10 mouse cellular contexts compared by ENCODE assay signal in the genomic region with DNA sequence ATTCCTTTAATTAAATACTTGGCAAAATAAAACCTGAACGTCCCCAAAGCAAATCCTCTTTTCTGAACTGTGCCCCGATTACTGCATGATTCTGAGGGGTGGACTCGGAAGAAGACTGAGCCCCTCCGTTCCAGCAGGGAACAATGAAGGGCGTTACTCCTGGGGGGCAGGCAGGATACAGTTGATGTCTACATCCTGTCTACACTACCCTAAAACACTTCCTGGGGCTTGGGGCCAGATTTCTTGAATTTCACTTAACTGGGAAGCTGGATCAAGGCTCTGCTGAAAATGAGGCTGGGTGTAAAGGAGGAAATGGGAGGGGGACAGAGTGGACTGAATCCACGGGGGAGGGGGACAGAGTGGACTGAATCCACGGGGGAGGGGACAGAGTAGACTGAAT. TPM values are rescaled to one million over a fixed set of nuclear protein-coding genes. Genes with fewer than 3 reads are reported as not detected.
A peak's percentile ranks its signal among the peaks of the same experiment; 100 is the strongest.
DNase-seq lines count a peak whose midpoint lies in the region; ATAC-seq lines count a peak whose summit lies in the region.
"Had no signal": no experiment of that assay in that cellular context is flagged by ENCODE, and none has a peak within 500 bp of the region (broad histone marks: within the 10 kb centered on the region; RNA-seq: fewer than 3 reads in every experiment).

No protein-coding gene starts in this region.

- no peaks in the 10 kb centered on the region for H3K9me3 ChIP-seq in lung, embryonic 15.5 days
- H3K9me3 ChIP-seq: liver, embryonic 15.5 days; neural tube, embryonic 13.5 days had no signal

- peaks cover 26% of the 10 kb centered on the region for H3K4me1 ChIP-seq in lung, embryonic 15.5 days

- no peak overlapping the region for H3K9ac ChIP-seq in lung, embryonic 15.5 days
- H3K9ac ChIP-seq: liver, embryonic 15.5 days; neural tube, embryonic 13.5 days had no signal

- peak; percentile 12; the same call in 1 of the 2 replicates for ATAC-seq in granulocyte monocyte progenitor cell, adult 5-6 weeks (replicated peaks; ENCODE audit: poor library complexity, severe bottlenecking)
- peak; percentile 66; the same call in 1 of the 2 replicates for ATAC-seq in lung, embryonic 15.5 days (ENCODE audit: borderline replicate concordance, extremely low read depth, low FRiP score, low TSS enrichment)
- ATAC-seq in megakaryocyte progenitor cell, adult 5-6 weeks (replicated peaks; ENCODE audit: poor library complexity): no peak
- no peak for ATAC-seq in erythroblast, adult 5-6 weeks (replicated peaks; ENCODE audit: low FRiP score, poor library complexity, severe bottlenecking)

- no peak overlapping the region for H3K4me3 ChIP-seq in lung, embryonic 15.5 days
- H3K4me3 ChIP-seq: liver, embryonic 15.5 days; neural tube, embryonic 13.5 days had no signal

- DNase-seq in adrenal gland, postnatal 14 days: peak; percentile 66
- DNase-seq in adrenal gland, adult 18-20 months (ENCODE audit: low spot score in 2 of 2): no peak
- DNase-seq in kidney, adult 11 months: peak; percentile 64
- no peak for DNase-seq in right cerebral cortex, adult 2 months (ENCODE audit: low spot score in 2 of 2)

- H3K27me3 ChIP-seq in lung, embryonic 15.5 days: no peaks in the 10 kb centered on the region

- H3K27ac ChIP-seq in lung, embryonic 15.5 days: peak overlapping the region; percentile 61
- H3K27ac ChIP-seq: liver, embryonic 15.5 days; neural tube, embryonic 13.5 days had no signal

- H3K4me2 ChIP-seq in lung, embryonic 15.5 days: peak overlapping the region; percentile 10; the same call in 1 of the 2 replicates
- H3K4me2 ChIP-seq: liver, embryonic 15.5 days; neural tube, embryonic 13.5 days had no signal

- 20% methylated on average over 7 of the region's 7 CpGs for WGBS in lung, embryonic 15.5 days

- H3K36me3 ChIP-seq in lung, embryonic 15.5 days: no peaks in the 10 kb centered on the region
- H3K36me3 ChIP-seq: liver, embryonic 15.5 days; neural tube, embryonic 13.5 days had no signal

RNA-seq across cellular contexts. Expression of a gene that starts 13.5 kb away (rescaled TPM):
- total RNA-seq in adrenal gland, postnatal 14 days (2021): 126 and 143 TPM in 2 replicates
- 100 to 1,000 TPM; 159 to 166 TPM for total RNA-seq in adrenal gland, adult 18-20 months (2021)
- total RNA-seq in granulocyte monocyte progenitor cell, adult 5-6 weeks (2014; fragmentation: Nextera tagmentation): 88.4 and 89.5 TPM in 2 replicates
- 51.5 and 52.4 TPM in 2 replicates for total RNA-seq in granulocyte monocyte progenitor cell, adult 5-6 weeks (2017)
- polyA plus RNA-seq in lung, embryonic 15.5 days (2015; fragmentation: Nextera tagmentation; extraction: Ambion mirVana): 97.3 and 102 TPM in 2 replicates
- total RNA-seq in megakaryocyte progenitor cell, adult 5-6 weeks (2015): 99.7 and 123 TPM in 2 replicates
- 42.2 and 48.3 TPM in 2 replicates for total RNA-seq in megakaryocyte progenitor cell, adult 5-6 weeks (2017)
- total RNA-seq in erythroblast, adult 5-6 weeks (2015; ENCODE audit: low replicate concordance): 23.4 and 26.1 TPM in 2 replicates
- 2.1 and 10.3 TPM in 2 replicates for total RNA-seq in erythroblast, adult 5-6 weeks (2017; ENCODE audit: low replicate concordance)

RNA-seq across cellular contexts. Expression of a gene that starts 14.2 kb away (rescaled TPM):
- total RNA-seq in adrenal gland, postnatal 14 days (2021): 56.6 and 66.3 TPM in 2 replicates
- 10 to 100 TPM; 48.7 to 56.1 TPM for total RNA-seq in adrenal gland, adult 18-20 months (2021)
- 20.4 and 21.3 TPM in 2 replicates for total RNA-seq in granulocyte monocyte progenitor cell, adult 5-6 weeks (2014; fragmentation: Nextera tagmentation)
- total RNA-seq in granulocyte monocyte progenitor cell, adult 5-6 weeks (2017): 34.3 and 43.2 TPM in 2 replicates
- polyA plus RNA-seq in lung, embryonic 15.5 days (2015; fragmentation: Nextera tagmentation; extraction: Ambion mirVana): 23.1 and 25.9 TPM in 2 replicates
- 89.7 and 162 TPM in 2 replicates for total RNA-seq in megakaryocyte progenitor cell, adult 5-6 weeks (2015)
- total RNA-seq in megakaryocyte progenitor cell, adult 5-6 weeks (2017): 16.1 and 29.6 TPM in 2 replicates
- total RNA-seq in erythroblast, adult 5-6 weeks (2015; ENCODE audit: low replicate concordance): 54.8 and 66.0 TPM in 2 replicates
- total RNA-seq in erythroblast, adult 5-6 weeks (2017; ENCODE audit: low replicate concordance): 9.5 and 13.1 TPM in 2 replicates

Comparison
In these comparisons a context has a peak if more than half of its experiments do, and no peak if none do; other contexts are left out.
1. DNase-seq: peak in adrenal gland, postnatal 14 days (single experiment) and kidney, adult 11 months (single experiment); none in adrenal gland, adult 18-20 months (0 of 2) and right cerebral cortex, adult 2 months (0 of 2).
2. ATAC-seq: peak in granulocyte monocyte progenitor cell, adult 5-6 weeks (single experiment) and lung, embryonic 15.5 days (single experiment); none in megakaryocyte progenitor cell, adult 5-6 weeks (single experiment) and erythroblast, adult 5-6 weeks (single experiment).